Mouse (Mus musculus) embryo, embryonic 10 days (tissue): ENCODE measurements around the gene Tmem164.

ENCODE experiments used
- DNase-seq: peaks from one replicate; pipeline ENCODE4 v3.0.0-alpha.2; 2015; ENCODE audit warnings: low spot score

Tmem164 gene

GRCm38 (mm10) chrX:142688509-142688908 is 7.3 kb downstream of the Tmem164 start:
- no peak for DNase-seq

- DNase-seq: no peak
Observed at GRCm38 (mm10) chrX:142693256-142693655, 12.1 kb downstream of the Tmem164 start.

GRCm38 (mm10) chrX:142694338-142694737 is 13.1 kb downstream of the Tmem164 start:
- no peak for DNase-seq

DNA sequence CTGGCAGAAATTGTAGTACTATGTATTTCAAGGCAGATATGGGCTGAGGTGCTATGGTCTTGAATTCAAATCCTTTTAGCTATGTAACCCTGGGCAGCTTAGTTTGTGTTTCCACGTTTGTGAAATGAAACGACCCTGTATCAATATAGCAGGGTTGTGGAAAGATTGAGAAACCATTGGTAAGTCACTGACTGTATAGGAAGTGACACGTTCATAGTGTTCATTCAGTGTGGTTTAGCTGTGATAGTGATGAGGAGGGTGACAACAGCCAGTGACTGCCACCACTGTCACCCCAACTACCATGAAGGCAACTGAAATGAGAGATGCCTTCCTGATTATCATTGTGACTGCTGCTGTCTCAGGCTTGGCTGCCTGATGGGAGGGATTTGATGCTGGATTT is 13.7 kb downstream of the Tmem164 start:
- no peak for DNase-seq

DNA sequence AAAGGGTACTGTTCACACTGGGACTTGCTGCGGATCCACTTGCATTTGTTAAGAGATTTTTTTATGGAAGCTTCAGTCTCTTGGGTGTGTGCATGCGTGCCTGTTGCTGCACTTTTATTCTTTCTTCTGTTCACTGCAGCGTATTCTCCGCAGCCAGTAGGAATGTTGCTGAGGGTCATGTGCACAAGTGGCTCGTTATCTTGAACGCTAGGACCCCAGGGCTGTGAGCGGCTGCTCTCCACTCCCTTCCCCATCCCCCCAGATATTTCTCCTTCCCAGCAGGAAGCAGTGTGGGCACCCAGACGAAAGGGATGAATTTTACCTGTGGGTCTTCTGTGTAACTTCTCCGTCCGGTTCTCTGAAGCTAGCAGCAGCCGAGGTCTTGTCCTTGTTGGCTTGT is 15.6 kb downstream of the Tmem164 start:
- DNase-seq: no peak

DNA sequence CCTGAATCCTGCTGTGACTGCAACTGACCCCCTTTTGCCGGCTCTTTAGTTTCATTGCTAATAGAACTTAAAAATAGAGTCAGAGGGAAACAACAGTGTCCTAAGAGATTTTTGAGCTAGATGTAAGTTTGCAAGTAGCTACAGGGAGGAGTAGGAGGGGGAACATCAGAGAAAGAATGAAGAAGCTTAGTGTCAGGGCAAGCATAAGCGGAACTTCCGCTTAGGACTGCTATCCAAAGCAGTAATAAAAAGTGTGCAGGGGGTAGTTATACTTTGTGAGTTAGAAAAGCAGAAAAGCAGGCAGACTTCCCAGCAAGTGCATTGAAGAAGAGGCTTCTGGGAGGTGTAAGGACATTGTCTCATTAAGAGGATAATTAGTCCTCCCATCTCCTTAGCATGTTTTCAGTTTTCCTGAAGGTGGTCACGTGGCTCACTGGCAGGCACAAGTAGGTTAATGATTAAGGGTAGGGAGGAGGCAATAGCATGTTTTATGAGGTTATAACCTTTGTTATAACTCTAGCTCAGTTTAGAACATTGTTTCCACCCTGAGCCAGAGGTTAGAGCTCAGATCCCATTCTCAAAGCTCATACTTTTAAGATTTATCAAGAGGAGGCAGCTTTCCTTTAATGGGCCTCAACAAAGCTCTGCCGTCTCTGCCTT is 16.5 kb downstream of the Tmem164 start:
- DNase-seq: no peak

- no peak for DNase-seq
Observed at GRCm38 (mm10) chrX:142698212-142698611, 17.0 kb downstream of the Tmem164 start.

DNA sequence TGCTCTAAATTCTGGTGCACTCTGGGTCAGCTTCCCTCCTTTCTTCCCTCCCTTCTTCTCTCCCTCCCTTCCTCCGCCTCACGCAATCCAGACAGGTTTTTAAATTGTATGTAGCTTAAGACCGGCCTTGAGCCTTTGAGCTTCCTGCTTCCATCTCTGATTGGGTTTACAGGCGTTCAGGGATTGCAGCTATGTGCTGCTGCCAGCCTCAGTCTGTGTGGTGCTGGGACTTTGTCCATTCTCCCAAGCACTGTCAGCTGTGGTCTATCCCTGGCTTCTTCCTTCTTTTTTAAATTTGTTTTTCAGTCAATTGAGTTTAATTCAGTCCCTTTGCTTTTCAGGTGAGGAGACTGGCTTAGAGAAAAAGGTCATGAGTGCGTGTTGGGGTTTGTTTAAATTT is 20.9 kb downstream of the Tmem164 start:
- DNase-seq: no peak

GRCm38 (mm10) chrX:142702566-142702965 is 21.4 kb downstream of the Tmem164 start:
- DNase-seq: no peak

DNA sequence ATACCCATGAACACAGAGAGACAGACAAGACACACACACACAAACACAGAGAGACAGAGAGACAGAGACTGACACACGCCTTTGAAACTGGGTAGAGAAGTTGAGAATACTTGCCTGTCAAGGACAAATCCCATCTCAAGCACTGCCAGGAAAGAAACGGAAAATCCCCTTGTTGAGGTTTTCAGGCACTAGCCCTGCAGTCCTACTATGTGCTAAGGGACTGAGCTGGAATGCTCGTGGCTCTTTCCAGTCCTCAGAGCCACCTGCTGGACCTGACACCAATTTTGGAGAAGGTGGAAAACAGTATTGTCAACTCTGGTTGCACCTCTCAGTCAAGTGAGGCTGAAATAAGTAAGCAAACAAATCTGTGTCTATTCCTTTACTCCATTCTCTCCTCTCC is 22.7 kb downstream of the Tmem164 start:
- no peak for DNase-seq

GRCm38 (mm10) chrX:142708257-142708656 is 27.1 kb downstream of the Tmem164 start:
- no peak for DNase-seq

DNA sequence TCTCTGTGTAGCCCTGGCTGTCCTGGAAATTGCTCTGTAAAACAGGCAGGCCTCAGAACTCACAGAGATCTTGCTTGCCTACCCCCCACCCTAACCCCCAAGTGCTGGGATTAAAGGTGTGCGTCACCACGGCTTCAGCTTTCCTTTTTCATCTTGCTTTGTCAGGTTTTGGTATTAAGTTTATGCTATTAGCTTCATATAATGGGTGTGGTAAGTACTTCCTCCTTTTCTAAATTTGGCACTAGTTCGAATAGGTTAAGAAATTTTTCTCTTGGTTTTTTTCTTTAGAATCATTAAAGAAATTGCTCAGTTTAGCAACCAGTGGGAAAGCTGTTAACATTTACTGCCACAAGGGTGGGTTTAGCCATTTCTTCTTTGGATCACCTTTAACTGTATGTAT is 34.8 kb downstream of the Tmem164 start:
- no peak for DNase-seq

GRCm38 (mm10) chrX:142717958-142718478 is 36.8 kb downstream of the Tmem164 start:
- no peak for DNase-seq

DNA sequence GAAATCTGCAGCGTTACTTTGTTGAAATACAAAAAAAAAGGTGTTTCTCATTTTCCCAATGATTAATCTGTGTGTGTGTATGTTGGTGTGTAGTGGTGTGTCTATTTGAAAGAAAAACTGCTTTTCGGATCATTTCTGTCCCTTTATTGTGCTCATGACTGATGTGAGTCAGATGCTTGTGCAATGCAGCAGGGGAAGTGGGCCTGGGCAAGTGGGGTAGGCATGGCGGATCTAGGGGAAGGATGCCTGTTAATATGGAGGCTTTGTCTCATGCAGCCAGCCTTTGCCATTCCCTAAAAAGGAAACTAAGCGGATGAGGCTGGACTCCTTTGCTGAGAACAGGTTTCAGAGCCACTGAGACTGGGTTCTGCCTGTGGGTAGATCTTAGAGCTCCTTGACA is 37.6 kb downstream of the Tmem164 start:
- no peak for DNase-seq

- DNase-seq: no peak
Observed at GRCm38 (mm10) chrX:142721897-142722296, 40.7 kb downstream of the Tmem164 start.

GRCm38 (mm10) chrX:142724203-142724602 is 43.0 kb downstream of the Tmem164 start:
- DNase-seq: no peak

GRCm38 (mm10) chrX:142725571-142725970 is 44.4 kb downstream of the Tmem164 start:
- DNase-seq: no peak

DNA sequence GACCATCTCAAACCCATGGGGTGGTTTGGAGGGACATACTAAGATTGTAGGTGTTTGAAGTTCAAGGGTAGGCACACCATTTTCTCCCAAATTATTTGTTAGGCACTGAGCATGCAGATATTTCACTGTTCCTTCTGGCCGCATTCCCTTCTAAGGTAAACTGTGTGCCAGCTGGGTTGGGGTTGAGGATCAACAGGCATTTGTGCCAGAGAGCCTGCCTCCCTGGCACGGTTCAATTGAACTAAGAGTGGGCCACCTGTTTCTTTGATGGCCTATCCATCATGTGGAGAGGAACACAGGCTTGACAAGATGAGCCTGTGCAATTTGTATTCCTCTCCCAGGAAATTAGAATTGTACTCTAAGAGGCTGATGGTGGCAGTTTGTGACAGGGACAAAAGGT is 45.1 kb downstream of the Tmem164 start:
- DNase-seq: no peak

GRCm38 (mm10) chrX:142727847-142728246 is 46.6 kb downstream of the Tmem164 start:
- no peak for DNase-seq

GRCm38 (mm10) chrX:142729040-142729439 is 47.8 kb downstream of the Tmem164 start:
- no peak for DNase-seq

GRCm38 (mm10) chrX:142729482-142729881 is 48.3 kb downstream of the Tmem164 start:
- DNase-seq: no peak

- DNase-seq: no peak
Observed at GRCm38 (mm10) chrX:142737099-142737498, 55.9 kb downstream of the Tmem164 start.

- DNase-seq: peak; percentile 29
Observed at GRCm38 (mm10) chrX:142737719-142738118, 56.5 kb downstream of the Tmem164 start.

DNA sequence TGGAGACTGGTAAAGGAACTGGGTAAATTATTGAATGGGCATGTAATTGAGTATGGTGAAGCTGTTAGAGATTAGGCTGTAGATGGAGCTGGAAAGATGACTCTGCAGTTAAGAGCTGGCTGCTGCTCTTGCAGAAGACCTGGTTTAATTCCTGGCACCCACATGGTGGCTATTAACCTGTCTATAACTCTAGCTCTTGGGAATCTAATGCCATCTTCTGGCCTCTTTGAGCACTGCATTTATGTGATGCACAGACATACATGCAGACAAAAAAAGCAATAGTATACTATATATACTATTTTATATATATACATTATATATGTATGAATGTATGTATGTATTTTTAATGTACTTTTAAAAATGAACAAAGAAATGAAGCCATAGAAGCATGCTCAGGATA is 66.2 kb downstream of the Tmem164 start:
- no peak for DNase-seq
